Mouse (Mus musculus) NIH3T3 (cell line): ENCODE results near the gene Banp.
A peak's percentile ranks its signal among the peaks of the same experiment; 100 is the strongest.

Source experiments
- DNase-seq: peaks from one replicate; pipeline ENCODE4 v3.0.0-alpha.2; 2012; ENCODE audit warnings: low read depth

The Banp gene

GRCm38 (mm10) chr8:121926266-121926665 is 23.3 kb upstream of the Banp start:
- no peak for DNase-seq

GRCm38 (mm10) chr8:121927316-121927715 is 22.2 kb upstream of the Banp start:
- DNase-seq, result peak; percentile 83

DNA sequence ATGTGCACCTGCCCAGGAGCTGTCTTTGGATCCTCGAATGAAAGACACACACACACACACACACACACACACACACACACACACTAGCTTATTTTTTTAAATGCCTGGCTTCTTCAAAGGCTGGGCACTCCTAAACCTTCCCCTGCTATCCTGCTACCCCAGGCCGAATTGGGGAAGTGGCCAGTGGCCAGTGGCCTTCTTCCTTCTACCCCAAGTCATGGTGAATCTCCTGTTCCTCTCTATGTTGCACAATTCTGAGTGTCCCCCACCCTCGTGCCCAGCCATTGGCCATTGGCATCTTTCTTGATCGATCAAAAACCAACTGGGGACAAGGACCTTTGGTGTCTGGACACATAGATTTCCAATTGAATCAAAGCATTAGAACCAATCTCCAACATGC is 19.5 kb upstream of the Banp start:
- no peak for DNase-seq

DNA sequence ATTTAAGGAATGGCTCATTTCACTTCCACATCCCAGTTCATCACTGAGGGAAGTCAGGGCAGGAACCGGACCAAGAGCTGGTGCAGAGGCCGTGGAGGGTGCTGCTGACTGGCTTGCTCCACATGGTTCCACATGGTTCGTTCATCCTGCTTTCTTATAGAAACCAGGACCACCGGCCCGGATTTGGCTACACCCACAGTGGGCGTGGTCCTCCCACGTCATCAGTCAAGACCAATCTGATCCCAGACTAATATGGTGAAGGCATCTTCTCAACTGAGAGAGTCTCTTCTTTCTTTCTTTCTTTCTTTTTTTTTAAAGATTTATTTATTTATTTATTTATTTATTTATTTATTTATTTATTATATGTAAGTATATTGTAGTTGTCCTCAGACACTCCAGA is 18.0 kb upstream of the Banp start:
- no peak for DNase-seq

- DNase-seq, result peak; percentile 88
Measured at GRCm38 (mm10) chr8:121932026-121932667, 17.4 kb upstream of the Banp start.

GRCm38 (mm10) chr8:121932668-121933520 is 16.7 kb upstream of the Banp start:
- peak; percentile 74 for DNase-seq

DNA sequence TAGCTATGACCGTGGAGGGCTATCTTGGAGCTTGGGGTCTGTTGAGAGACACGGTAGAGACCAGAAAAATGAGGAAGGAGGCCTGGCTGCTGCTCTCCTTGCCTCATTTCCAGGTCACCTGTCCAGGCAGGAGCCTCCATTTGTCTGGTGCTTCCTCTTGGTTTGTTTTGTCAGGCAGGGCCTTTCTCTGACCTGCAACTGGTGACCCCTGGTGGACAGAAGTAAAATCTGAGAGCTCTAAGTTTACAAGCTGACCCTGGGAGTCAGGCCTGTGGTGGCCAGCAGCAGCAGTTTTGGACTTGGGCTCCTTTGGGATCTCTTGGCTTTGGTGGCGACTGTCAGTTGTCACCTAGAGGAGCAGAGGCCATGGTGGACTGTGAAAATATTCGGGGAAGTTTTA is 15.0 kb upstream of the Banp start:
- peak; percentile 71 for DNase-seq

GRCm38 (mm10) chr8:121934923-121935322 is 14.6 kb upstream of the Banp start:
- no peak for DNase-seq

DNA sequence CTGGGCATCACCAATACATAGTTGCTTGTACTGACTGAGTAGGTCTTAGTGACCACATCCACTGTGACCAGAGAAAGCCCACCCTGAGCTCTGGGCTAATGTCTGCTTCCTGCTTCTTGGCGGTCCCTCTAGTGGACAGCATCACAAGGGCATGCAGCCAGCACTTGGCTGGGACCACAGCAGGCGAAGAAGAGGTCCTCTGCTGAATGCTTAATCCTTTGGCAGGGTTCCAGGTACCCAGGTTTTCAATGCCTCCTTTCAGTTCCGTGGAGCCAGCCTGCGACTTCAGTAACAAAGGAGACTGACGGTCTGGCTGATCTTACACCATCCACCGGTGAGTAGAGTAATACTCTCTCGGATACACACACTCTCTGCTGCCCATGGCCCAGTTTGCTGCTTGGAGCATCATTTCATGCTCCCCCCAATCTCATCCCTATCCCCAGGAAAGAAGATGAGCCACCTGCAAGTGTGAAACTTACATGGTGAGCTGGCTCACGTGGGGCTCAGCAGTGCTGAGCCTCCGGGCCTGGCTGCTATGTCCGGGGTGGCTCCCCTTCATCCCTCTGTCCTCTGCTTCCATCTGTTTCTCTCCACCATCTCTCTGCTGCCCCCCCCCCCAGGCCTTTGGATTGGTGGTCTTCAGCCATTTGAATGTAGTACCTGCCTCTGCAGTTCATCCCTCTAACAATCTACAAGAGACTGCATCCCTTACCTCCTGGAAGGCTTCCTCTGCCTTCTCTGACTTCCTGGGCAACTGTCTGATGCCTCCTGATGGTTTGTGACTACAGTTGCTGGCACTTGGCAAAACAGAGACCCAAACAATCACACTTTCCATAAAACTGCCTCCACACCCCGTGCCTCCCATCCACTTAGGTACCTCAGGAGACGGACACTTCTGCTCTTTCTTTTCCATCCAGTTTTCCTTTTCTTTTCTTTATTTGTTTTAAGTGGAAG is 13.9 kb upstream of the Banp start:
- DNase-seq, result peak; percentile 59

- DNase-seq, result no peak
Measured at GRCm38 (mm10) chr8:121936391-121936790, 13.2 kb upstream of the Banp start.

DNA sequence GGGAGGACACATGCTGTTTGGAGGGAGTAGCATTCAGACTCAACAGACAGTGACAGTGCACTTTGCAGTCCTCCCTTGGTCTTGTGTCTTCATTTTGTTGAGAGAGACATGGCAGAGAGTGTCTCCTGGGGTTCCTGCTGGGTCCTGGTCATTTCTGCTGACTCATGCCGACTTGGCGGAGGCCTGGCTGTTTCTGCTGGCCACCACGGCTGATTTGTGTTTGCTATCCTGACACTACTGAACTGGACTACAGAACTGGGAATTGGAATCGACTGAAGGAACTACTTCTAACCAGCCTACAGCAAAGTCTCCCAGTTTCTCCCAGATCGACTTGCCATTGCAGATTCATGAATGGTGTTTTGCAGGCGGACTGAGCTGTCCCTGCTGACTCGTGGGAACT is 10.8 kb upstream of the Banp start:
- DNase-seq, result no peak

GRCm38 (mm10) chr8:121943057-121943540 is 6.5 kb upstream of the Banp start:
- no peak for DNase-seq

DNA sequence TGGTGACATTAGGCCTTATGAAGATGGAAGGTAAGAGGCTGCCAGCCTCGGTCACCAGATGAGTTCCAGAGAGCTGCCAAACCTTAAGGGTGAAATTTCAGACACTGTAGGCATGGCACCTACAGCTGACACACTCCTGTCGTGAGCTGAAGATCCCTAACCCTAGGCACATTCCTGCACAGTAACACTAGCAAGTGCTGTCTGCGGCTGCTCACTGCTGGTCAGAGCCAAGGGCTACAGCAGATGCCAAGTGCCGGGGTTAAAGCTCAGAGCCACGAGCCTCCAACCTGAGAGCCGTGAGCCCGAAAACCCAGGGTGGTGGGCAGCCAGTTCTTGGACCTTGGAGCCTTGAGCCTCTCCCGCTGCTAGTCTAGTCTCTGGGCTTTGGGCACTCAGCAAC is 5.8 kb upstream of the Banp start:
- no peak for DNase-seq

DNA sequence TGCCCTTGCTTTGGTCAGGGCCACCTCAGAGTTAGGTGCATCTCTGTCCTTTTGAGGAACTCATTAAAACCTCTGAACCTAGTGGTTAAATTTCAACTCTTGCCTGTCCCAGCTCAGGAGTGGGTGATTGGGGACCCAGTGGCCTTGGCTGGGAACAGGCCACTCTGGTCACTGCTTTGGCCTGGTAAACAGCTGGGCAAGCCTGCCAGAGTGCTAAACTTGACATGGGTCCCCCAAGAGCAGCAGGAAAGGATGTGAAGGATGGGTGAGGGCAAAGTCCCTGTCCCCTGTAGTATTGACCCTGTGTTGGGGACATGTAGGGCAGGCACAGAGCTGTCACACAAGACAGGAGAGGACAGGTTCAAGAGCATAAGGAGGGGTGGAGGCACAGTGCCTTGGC is 4.7 kb upstream of the Banp start, which contains the start of gene Car5a:
TSS of gene Car5a (minus strand) at position 74 of the 400 bp plus-strand sequence.
- no peak for DNase-seq

- no peak for DNase-seq
Measured at GRCm38 (mm10) chr8:121946351-121946750, 3.2 kb upstream of the Banp start.

GRCm38 (mm10) chr8:121947047-121947752 is 2.4 kb upstream of the Banp start:
- no peak for DNase-seq

DNA sequence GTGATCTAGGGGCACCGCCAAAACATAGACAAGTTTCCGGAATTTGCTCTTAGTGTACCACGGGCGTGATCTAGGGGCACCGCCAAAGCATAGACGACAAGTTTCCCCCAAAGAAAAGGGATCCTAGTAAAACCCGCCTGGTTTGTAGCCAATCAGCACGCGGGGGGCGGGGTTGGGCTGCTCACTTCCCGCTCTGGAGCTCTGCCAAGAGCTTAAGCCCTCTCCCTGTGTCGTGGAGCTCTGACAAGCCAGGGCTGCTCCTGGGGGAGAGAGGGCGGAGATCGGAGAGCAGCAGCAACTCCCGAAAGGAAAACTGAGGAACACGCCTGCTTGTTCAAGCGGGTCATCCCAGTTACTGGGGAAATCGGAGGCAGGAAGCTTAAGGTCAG is 1.8 kb upstream of the Banp start:
- DNase-seq, result peak; percentile 93

- DNase-seq, result no peak
Measured at GRCm38 (mm10) chr8:121948321-121949145, 1.0 kb upstream of the Banp start.

GRCm38 (mm10) chr8:121949941-121950748 is 595 bp downstream of the Banp start:
- peak; percentile 99 for DNase-seq
